Mouse (Mus musculus): ENCODE results near the gene Psmg4. TPM values are rescaled to one million over a fixed set of nuclear protein-coding genes. Genes with fewer than 3 reads are reported as not detected.

Psmg4 gene
- polyA plus RNA-seq, 1 experiment, result 25.2 TPM

DNA sequence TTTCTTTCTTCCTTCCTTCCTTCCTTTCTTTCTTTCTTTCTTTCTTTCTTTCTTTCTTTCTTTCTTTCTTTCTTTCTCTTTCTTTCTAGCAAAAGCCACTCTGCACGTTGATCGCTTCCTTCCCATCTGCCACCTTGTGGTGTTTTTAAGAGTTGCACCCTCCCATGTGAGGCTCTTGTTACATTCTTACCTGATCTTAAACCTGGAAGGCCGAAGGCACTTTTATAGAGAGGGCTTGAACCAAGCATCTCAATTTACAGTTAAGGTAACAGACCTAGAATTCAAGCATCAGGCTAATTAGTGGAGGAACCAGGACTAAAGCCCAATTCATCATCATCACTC is 7.9 kb upstream of the Psmg4 start:
- Histone ChIP-seq H3K4me3 (ENCODE audit: insufficient read depth, low read depth, low read length) (peak overlapping the region; percentile 26; the same call in 1 of the 2 replicates), H3K4me1 (ENCODE audit: control insufficient read depth, insufficient read depth, insufficient read length, low read length) (no peaks in the 10 kb centered on the region), H3K27ac (replicated peaks; ENCODE audit: low read depth, low read length) (no peak overlapping the region)

DNA sequence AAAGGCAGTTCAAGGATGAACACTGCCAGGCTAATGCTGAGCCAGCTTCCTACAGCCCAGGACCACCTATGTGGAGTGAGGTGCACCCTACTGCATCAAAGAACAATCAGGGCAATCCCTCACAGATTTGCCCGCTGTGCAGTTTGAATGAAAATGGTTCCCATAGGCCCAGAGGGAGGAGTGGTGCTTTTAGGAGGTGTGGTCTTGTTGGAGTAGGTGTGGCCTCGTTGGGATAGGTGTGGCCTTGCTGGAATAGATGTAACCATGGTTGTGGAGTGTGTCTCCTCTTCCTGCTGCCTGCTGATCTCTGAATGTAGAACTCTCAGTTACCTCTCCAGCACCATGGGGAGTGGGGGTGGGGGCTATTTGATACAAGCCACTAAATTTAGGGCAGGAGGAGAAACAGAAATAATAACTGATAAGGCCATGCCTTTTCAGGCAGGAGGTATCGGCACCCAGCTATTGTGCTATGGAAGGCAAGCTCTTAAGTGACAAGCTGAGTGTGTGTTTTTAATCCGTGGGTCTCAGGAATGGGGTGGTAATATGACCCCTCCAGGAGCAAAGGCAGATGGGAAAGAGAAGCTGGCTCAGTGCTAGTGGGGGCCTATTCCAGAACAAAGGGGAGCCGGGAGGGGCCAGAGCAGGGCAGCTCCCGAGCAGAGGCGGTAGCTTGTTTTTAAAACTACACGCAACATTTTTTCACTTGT is 6.5 kb upstream of the Psmg4 start:
- no peaks in the 10 kb centered on the region for H3K4me1 ChIP-seq (ENCODE audit: control insufficient read depth, insufficient read depth, insufficient read length, low read length)
- H3K27ac ChIP-seq (replicated peaks; ENCODE audit: low read depth, low read length), result no peak overlapping the region
- H3K4me3 ChIP-seq (ENCODE audit: insufficient read depth, low read depth, low read length), result no peak overlapping the region

DNA sequence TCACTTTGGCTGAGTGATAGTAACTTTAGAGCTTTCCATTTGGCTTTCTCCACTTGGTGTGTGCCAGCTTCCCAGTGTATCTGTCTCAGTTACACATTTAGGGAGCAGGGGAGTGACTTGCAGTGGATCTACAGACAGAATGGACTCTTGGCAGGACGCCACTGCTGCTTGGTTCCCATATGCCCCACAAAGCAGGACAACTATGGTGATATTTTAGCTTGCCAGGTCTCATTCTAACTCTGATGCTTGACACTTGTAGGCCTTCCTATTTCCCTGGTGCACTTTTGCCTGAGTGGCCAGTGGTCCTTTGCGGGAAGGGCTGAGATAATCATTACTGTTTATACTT is 6.0 kb upstream of the Psmg4 start:
- no peaks in the 10 kb centered on the region for H3K4me1 ChIP-seq (ENCODE audit: control insufficient read depth, insufficient read depth, insufficient read length, low read length)
- no peak overlapping the region for H3K4me3 ChIP-seq (ENCODE audit: insufficient read depth, low read depth, low read length)
- no peak overlapping the region for H3K27ac ChIP-seq (replicated peaks; ENCODE audit: low read depth, low read length)

DNA sequence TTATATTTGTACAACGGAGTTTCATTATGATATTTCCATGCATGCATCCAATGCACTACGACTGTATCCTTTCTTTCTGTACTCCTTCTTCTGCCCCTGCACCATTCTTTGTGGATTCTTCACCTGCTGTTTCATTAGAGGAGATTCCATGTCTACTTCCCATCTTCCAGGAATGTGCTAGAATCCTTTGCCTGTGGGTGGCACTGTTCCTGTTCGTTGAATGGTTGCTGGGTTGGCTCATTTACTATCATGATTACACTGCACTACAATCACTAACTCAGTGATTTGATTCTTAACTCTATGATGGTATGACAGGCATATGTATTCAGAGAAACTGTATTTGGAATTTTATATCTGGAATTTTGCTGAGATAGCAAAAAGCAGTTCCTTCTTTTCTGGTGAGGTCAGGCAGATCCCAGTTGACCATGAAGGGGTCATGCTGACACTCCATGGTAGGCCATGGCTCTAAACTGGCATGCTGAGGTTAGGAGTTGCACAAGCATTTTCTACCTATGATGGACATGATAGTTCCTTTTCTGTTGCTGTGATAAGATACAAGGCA is 5.1 kb upstream of the Psmg4 start:
- Histone ChIP-seq H3K4me1 (ENCODE audit: control insufficient read depth, insufficient read depth, insufficient read length, low read length) (no peaks in the 10 kb centered on the region; the same call in 1 of the 2 replicates), H3K27ac (replicated peaks; ENCODE audit: low read depth, low read length) (no peak overlapping the region), H3K4me3 (ENCODE audit: insufficient read depth, low read depth, low read length) (no peak overlapping the region)

DNA sequence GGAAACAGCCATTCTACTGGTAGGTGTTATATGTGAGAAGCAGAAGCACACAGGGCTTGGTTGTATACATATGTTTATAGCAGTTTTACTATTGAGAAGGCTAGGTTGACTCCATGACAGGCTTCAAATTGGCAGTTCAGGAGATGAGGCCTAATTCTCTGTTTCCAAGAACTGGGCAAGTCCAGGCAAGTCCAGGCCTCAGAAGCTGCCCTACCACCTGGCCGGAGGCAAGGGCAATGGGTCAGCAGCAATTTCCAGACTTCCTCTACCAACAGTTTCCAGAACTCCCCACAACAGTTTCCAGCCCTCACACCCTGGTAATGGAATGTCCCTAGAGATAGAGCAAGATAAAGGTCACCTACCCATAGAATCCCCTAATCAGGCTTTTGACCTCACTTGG is 2.8 kb upstream of the Psmg4 start:
- no peak overlapping the region for H3K4me3 ChIP-seq (ENCODE audit: insufficient read depth, low read depth, low read length)
- no peak overlapping the region for H3K27ac ChIP-seq (replicated peaks; ENCODE audit: low read depth, low read length)
- no peaks in the 10 kb centered on the region; the same call in 1 of the 2 replicates for H3K4me1 ChIP-seq (ENCODE audit: control insufficient read depth, insufficient read depth, insufficient read length, low read length)

DNA sequence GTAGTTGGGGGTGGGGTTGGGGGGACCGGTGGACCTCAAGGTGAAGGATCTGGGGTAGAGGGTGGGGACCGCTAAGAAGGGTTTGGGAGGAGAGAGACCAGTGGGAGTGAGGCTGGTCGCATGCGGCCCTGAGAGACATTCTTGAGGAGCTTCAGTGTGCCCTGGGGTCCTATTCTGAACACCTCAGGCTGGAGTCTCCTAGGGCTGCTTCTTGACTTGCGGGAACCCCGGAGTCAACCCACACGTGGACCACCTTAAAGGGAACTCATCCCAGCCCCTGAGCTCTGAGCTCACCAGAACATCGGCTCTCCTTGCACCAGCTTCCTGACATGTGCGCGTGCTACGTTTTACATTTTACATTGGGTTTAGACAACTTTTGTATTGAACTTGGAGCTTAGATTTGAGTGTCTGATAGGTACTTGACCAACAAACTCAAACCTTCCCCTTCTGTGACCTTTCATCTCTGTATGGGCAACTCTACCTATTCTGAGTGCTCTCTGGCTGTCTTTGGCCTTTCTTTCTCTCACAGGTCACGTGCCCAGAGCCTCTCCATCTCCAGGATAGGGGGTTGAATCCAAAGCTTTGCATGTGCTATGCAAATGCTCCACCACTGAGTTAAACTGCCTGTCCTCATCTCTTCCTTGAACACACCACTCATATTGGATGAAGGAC is 676 bp downstream of the Psmg4 start:
- no peak overlapping the region for H3K27ac ChIP-seq (replicated peaks; ENCODE audit: low read depth, low read length)
- H3K4me1 ChIP-seq (ENCODE audit: control insufficient read depth, insufficient read depth, insufficient read length, low read length), result no peaks in the 10 kb centered on the region; the same call in 1 of the 2 replicates

DNA sequence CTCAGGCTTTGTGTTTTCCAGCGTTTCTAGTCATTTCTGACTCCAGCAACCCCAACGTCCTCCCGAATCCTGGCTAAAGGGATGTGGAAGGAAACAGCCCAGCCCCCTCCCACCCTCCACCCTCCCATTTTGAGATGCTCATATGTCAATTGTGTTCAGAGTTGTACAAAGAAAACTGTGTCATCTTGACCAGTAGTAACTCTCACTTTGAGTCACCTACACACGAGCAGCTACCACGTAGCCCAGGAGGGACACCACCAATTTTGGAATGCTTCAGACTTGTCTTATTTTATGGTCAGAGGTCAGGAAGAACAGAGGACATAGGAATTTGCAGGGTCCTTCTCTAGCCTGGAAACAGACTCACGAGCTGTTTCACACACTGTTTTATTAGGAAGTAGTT is 11.3 kb downstream of the Psmg4 start:
- H3K4me3 ChIP-seq (ENCODE audit: insufficient read depth, low read depth, low read length), result no peak overlapping the region
- H3K27ac ChIP-seq (replicated peaks; ENCODE audit: low read depth, low read length), result no peak overlapping the region
- no peaks in the 10 kb centered on the region for H3K4me1 ChIP-seq (ENCODE audit: control insufficient read depth, insufficient read depth, insufficient read length, low read length)

More for the DNA sequence above, 676 bp downstream of the Psmg4 start:
- peak overlapping the region; percentile 92 for H3K4me3 ChIP-seq (ENCODE audit: insufficient read depth, low read depth, low read length)

DNA sequence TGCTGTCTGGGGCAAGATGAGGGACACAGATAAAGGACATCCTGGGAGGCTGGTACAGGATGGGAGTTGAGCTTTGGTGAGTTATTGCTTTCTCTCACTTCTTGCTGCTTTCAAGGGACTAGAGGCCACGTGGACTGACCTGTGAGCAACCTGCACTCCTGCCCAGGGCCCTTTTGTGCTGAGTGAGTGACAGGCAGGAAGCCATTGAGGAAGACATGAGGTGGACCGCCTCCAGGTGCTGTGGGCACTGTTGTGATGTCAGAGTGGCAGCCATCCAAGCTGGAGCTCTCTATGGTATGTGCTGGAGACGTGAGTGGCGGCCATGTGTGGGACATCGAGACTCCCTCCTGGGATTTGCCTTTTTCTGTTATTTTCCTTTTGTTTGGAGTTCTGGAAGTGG is 18.9 kb downstream of the Psmg4 start:
- Histone ChIP-seq H3K27ac (replicated peaks; ENCODE audit: low read depth, low read length) (no peak overlapping the region), H3K4me3 (ENCODE audit: insufficient read depth, low read depth, low read length) (no peak overlapping the region), H3K4me1 (ENCODE audit: control insufficient read depth, insufficient read depth, insufficient read length, low read length) (no peaks in the 10 kb centered on the region)

DNA sequence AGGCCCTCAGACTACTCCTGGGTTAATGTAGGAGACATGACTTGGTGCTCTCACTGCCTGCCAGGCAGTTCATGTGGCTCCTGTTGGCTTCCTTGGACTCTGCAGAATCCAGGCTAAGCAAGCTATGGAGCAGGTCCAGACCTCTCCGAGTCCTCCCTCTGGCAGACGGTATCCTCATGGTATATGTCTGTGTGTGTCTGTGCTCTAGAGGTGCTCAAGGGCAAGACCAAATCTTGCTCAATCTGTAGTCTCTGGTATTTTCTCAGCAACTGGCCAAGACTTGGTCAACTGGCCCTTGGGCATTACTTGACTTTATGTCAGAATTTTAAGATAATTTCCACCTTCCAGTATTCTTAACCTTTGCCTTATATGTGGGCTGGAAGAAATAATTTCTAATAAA is 22.6 kb downstream of the Psmg4 start:
- H3K27ac ChIP-seq (replicated peaks; ENCODE audit: low read depth, low read length), result no peak overlapping the region
- H3K4me3 ChIP-seq (ENCODE audit: insufficient read depth, low read depth, low read length), result no peak overlapping the region
- H3K4me1 ChIP-seq (ENCODE audit: control insufficient read depth, insufficient read depth, insufficient read length, low read length), result peaks cover 4% of the 10 kb centered on the region; the same call in 1 of the 2 replicates

DNA sequence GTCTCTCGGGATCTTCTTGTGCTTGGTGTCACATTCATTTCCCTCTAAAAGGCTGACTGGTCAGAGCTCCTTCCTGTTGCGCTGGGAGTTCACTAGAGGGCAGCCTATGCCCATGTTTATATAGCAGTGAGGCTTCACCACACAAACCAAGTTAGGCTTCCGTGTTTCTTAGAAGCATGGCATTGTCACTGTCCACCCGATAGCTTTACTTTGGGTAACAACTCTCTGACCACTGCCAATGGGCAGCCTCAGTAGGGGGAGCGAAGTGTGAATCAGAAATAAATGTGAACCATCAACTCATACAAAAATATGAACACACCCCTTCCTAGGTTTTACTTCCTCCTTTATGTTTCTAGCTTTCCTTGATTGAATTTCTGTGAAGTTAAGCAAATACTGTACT is 24.8 kb downstream of the Psmg4 start:
- no peak overlapping the region for H3K4me3 ChIP-seq (ENCODE audit: insufficient read depth, low read depth, low read length)
- peaks cover 4% of the 10 kb centered on the region; the same call in 1 of the 2 replicates for H3K4me1 ChIP-seq (ENCODE audit: control insufficient read depth, insufficient read depth, insufficient read length, low read length)
- H3K27ac ChIP-seq (replicated peaks; ENCODE audit: low read depth, low read length), result no peak overlapping the region

DNA sequence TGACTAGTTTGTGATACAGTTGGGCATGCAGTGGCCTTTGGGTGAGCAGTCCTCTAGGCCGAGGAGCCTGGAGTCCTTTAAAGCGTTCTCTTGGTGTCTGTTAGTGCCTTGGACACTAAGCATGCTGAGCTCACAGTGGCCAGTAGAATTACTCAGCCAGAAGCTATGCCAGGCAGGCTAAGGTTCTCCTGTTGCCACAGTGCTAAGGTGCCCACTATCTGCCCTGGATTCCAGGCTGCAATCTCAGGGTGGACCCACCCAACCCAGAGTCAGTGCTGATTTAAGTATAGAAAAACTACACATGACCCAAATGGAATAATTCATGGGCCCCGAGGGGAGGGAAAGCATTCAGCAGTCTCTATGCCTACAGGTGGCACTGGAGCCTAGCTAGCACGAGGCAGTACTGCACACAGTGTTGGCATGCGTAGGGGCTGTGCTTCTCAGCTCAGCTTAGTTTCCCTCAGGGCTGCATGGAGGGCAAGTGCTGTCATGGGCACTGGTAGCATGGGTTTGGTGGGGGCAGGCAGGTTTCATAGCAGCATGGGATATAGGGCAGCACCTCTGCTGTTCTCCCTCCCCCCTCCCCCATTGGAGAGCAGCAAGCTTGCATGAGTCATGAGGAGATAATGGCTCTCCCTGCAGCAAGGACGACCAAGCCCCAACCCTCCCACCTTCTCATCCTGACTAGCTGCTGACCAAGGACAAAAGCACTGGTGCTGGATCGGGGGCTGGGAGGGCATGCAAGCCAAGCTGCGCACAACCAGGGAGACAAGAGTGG is 29.8 kb downstream of the Psmg4 start:
- Histone ChIP-seq H3K27ac (replicated peaks; ENCODE audit: low read depth, low read length) (no peak overlapping the region), H3K4me1 (ENCODE audit: control insufficient read depth, insufficient read depth, insufficient read length, low read length) (peaks cover 4% of the 10 kb centered on the region; the same call in 1 of the 2 replicates), H3K4me3 (ENCODE audit: insufficient read depth, low read depth, low read length) (no peak overlapping the region)

DNA sequence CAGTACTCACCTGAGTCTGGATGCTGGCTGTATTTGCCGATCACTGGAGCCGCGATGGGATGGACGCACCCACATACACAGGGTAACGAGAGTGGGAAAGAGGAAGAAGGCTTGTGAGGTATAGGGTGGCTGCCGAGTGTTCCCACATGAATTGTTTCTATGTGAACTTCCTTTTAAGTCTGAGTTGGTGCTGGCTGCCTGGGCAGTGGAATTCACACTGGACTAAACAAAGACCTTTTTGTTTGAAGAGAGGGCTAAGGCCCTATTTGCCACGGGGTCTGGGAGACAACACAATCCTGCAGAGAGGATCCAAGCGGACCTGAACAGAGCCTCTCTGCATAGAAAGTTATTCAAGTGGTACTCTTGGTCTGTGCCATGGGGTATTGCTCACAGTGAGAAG is 30.6 kb downstream of the Psmg4 start:
- H3K4me3 ChIP-seq (ENCODE audit: insufficient read depth, low read depth, low read length), result no peak overlapping the region
- peaks cover 3% of the 10 kb centered on the region; the same call in 1 of the 2 replicates for H3K4me1 ChIP-seq (ENCODE audit: control insufficient read depth, insufficient read depth, insufficient read length, low read length)
- H3K27ac ChIP-seq (replicated peaks; ENCODE audit: low read depth, low read length), result no peak overlapping the region

DNA sequence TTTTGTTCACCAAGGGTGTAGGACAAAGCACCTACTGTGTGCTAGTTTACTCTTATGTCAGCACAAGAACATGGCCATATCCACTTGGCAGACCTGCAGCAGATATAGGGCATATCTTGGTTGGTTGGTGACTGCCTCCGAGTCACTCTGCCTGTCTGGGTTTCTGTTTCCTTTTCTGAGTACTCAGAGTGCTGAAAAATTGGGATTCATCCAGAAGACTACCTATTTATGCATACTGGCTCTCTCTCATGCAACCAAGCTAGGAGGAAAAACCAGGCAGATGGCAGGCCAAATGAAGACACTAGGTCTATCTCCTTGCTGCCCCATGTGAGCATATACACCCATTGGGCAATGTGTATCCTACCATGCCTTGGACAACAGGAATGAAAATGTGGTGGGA is 32.9 kb downstream of the Psmg4 start:
- no peak overlapping the region for H3K4me3 ChIP-seq (ENCODE audit: insufficient read depth, low read depth, low read length)
- H3K4me1 ChIP-seq (ENCODE audit: control insufficient read depth, insufficient read depth, insufficient read length, low read length), result no peaks in the 10 kb centered on the region
- no peak overlapping the region for H3K27ac ChIP-seq (replicated peaks; ENCODE audit: low read depth, low read length)

DNA sequence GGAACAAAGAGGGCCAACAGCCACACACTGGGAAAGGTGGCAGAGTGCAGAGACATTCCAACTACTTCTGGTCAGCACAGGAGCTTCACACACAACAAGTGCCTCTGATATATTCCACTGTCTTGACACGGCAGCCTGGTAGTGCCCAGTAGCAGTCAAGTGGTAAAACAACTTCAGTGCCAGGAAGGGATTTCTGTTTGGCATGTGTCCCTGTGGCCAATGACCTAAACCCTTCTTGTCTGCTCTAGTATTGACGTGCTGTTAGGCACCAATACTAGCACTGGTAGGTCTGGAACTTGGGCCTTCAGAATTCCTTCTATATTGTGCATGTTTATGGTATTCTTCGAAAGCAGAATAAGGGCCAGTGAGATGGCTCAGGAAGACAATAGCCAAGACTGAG is 42.5 kb downstream of the Psmg4 start:
- Histone ChIP-seq H3K27ac (replicated peaks; ENCODE audit: low read depth, low read length) (no peak overlapping the region), H3K4me3 (ENCODE audit: insufficient read depth, low read depth, low read length) (no peak overlapping the region)

DNA sequence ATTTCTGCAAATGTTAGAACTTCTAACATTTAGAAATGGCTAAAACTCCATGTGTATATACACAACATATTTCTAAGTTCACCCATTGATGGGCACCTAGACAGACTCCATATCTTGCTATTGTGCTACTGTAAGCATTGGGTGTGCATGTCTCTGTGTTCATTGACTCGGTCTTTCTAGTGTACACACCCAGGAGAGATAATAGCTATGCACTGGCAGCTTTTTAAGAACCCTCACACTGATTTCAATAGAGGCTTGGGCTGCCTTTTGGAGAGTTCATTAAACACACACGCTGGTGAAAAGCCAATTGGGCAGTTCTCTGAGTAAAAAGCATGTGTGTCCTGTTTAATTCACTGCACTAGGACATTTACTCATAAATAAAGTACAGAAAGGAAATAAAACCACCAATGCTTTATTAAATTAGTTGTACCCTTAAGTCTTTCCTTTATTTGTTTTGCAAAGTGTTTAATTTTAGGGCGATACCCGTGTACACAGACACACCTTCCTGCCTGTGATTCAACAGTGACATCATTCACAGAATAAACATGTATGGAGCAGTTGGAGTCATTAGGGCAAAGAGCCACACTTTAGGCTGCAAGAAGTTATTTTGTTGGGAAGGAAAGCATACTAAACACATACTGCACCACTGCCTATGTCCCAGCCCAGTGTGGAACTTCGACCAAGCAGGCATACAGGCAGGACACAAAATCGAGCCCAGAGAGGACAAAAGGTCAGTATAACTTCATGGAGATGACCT is 45.1 kb downstream of the Psmg4 start:
- Histone ChIP-seq H3K4me3 (ENCODE audit: insufficient read depth, low read depth, low read length) (no peak overlapping the region), H3K4me1 (ENCODE audit: control insufficient read depth, insufficient read depth, insufficient read length, low read length) (peaks cover 2% of the 10 kb centered on the region; the same call in 1 of the 2 replicates), H3K27ac (replicated peaks; ENCODE audit: low read depth, low read length) (no peak overlapping the region)

More for the DNA sequence above, 42.5 kb downstream of the Psmg4 start:
- peaks cover 2% of the 10 kb centered on the region; the same call in 1 of the 2 replicates for H3K4me1 ChIP-seq (ENCODE audit: control insufficient read depth, insufficient read depth, insufficient read length, low read length)

Data from brown adipose tissue, adult 24 weeks (tissue).